Comparison of ENCODE assay signal across 31 mouse cellular contexts in genomic region chr1:154528803-154529202, GRCm38 (mm10).
DNase-seq lines count a peak whose midpoint lies in the region; ATAC-seq and TF ChIP-seq lines count a peak whose summit lies in the region.
"Had no signal": no experiment of that assay in that cellular context is flagged by ENCODE, and none has a peak within 500 bp of the region (broad histone marks: within the 10 kb centered on the region; RNA-seq: fewer than 3 reads in every experiment).

No protein-coding gene starts in this region.

- no peak overlapping the region for H3K9ac ChIP-seq in midbrain, embryonic 15.5 days
- H3K9ac ChIP-seq: embryonic facial prominence, embryonic 13.5 days; embryonic facial prominence, embryonic 15.5 days; forebrain, embryonic 12.5 days had no signal

- peak overlapping the region; percentile 65; the same call in 1 of the 2 replicates for H3K27ac ChIP-seq in layer of hippocampus, adult 2 months
- H3K27ac ChIP-seq in midbrain, embryonic 15.5 days, result no peak overlapping the region
- H3K27ac ChIP-seq: embryonic facial prominence, embryonic 13.5 days; embryonic facial prominence, embryonic 15.5 days; forebrain, embryonic 10.5 days; forebrain, embryonic 12.5 days had no signal

- H3K9me3 ChIP-seq in midbrain, embryonic 15.5 days, result no peaks in the 10 kb centered on the region
- H3K9me3 ChIP-seq: embryonic facial prominence, embryonic 13.5 days; embryonic facial prominence, embryonic 15.5 days; forebrain, embryonic 10.5 days; forebrain, embryonic 12.5 days had no signal

- no peak overlapping the region for H3K4me3 ChIP-seq in layer of hippocampus, adult 2 months
- no peak overlapping the region for H3K4me3 ChIP-seq in midbrain, embryonic 15.5 days
- H3K4me3 ChIP-seq: embryonic facial prominence, embryonic 13.5 days; embryonic facial prominence, embryonic 15.5 days; erythroblast, embryonic 14.5 days; forebrain, embryonic 10.5 days; forebrain, embryonic 12.5 days had no signal

- peaks cover 9% of the 10 kb centered on the region for H3K4me1 ChIP-seq in midbrain, embryonic 15.5 days

- TF ChIP-seq CTCF in layer of hippocampus, adult 2 months (conservative IDR thresholded peaks at IDR 0.05), result no peak

- no peak overlapping the region for H3K4me2 ChIP-seq in midbrain, embryonic 15.5 days
- H3K4me2 ChIP-seq: embryonic facial prominence, embryonic 13.5 days; embryonic facial prominence, embryonic 15.5 days; forebrain, embryonic 12.5 days had no signal

- 91% methylated on average over 6 of the region's 6 CpGs for WGBS in midbrain, embryonic 15.5 days

- H3K36me3 ChIP-seq in midbrain, embryonic 15.5 days (replicated peaks), result no peaks in the 10 kb centered on the region
- H3K36me3 ChIP-seq: embryonic facial prominence, embryonic 13.5 days; embryonic facial prominence, embryonic 15.5 days; forebrain, embryonic 10.5 days; forebrain, embryonic 12.5 days; G1E had no signal

- no peak for ATAC-seq in midbrain, embryonic 15.5 days (replicated peaks)
- ATAC-seq: activated CD4-positive, CD25-positive, alpha-beta regulatory T cell, adult 4 months; CD4-positive, CD25-positive, alpha-beta regulatory T cell, adult 4 months; forebrain, embryonic 14.5 days; forebrain, embryonic 16.5 days; Patski had no signal

- H3K27me3 ChIP-seq in midbrain, embryonic 15.5 days (replicated peaks), result no peaks in the 10 kb centered on the region
- H3K27me3 ChIP-seq: CH12.LX; embryonic facial prominence, embryonic 13.5 days; embryonic facial prominence, embryonic 15.5 days; forebrain, embryonic 12.5 days had no signal

- DNase-seq in layer of hippocampus, adult 2 months (ENCODE audit: low spot score in 2 of 2), result no peak
- DNase-seq in layer of hippocampus, adult 8-10 months (ENCODE audit: low spot score in 2 of 2), result no peak
- DNase-seq in right cerebral cortex, adult 18-20 months, result peak; percentile 47
- no peak for DNase-seq in right cerebral cortex, postnatal 14 days
- peak; percentile 41 for DNase-seq in right cerebral cortex, postnatal 25 days
- DNase-seq in right cerebral cortex, postnatal 10 days (ENCODE audit: low spot score in 2 of 2), result no peak
- peak; percentile 83 for DNase-seq in brain, adult 2 months (ENCODE audit: low read depth, low spot score)
- DNase-seq: adrenal gland, adult 8-10 months; adrenal gland, postnatal 14 days; adrenal gland, postnatal 36 days; B cell, adult 2 months; cerebellum, adult 11 months; cerebellum, adult 18-20 months; cerebellum, adult 8-10 months; cerebellum, adult 9-11 months; cerebellum, postnatal 14 days; cerebellum, postnatal 36 days; embryo, embryonic 11 days had no signal

Comparison
In these comparisons a context has a peak if more than half of its experiments do, and no peak if none do; other contexts are left out.
1. DNase-seq: peak in right cerebral cortex, adult 18-20 months (single experiment), right cerebral cortex, postnatal 25 days (single experiment) and brain, adult 2 months (single experiment); none in layer of hippocampus, adult 2 months (0 of 2), layer of hippocampus, adult 8-10 months (0 of 2), right cerebral cortex, postnatal 14 days (single experiment) and right cerebral cortex, postnatal 10 days (0 of 2).